Mouse (Mus musculus): ENCODE measurements at regions not wholly inside any gene's neighbourhood (a gene's known extent, or its start where the extent isn't known, plus 50 kb on each side); places are given as distances from the start of the nearest gene placed in this dataset.
A peak's percentile ranks its signal among the peaks of the same experiment; 100 is the strongest.

DNA sequence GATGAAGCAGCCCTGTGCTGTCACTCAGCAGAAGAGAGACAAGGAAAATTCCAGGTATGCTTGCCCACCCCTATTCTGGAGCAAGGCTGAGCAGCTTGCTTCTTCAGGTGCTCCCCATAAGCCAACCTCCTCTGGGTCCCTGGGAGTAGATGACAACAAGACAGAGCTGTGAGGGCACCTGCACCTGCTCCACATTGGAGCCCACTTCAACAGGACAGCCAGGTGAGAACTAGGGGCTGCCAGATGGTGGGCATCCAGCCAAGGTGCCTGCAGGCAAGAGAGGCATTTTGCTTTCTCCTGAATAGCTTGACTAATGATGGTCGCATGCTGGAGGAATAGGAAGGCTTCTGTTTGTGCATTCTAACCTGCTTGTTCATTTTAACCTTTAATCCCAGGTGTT, 61.1 kb upstream of the Kcnmb2 start:
- 68% methylated on average over 1 of the region's 1 CpGs for WGBS

DNA sequence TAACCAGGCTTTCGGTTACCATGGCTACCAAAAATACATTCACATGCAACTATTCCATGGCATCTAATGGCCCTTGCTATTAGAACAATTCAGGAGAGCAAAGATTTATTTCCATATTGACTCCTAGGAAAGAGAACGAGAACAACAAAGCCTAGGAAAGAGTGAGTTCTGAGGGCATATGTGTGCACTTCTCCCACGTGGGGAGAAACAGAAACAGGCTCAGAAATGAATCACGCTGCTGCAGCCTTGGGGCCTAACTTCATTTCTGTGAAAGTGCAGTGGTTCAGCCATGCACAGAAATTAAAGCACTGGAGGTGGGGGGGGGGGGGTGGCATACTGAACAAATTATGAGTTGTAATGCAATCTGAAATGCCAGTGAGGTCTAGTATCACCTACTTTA, 55.2 kb upstream of the Kcnmb2 start:
- 63% methylated on average over 4 of the region's 4 CpGs for WGBS
- no peaks in the 10 kb centered on the region for H3K27me3 ChIP-seq
- H3K9me3 ChIP-seq: no peaks in the 10 kb centered on the region
- peaks cover 4% of the 10 kb centered on the region for H3K4me1 ChIP-seq (replicated peaks)
- H3K4me3 ChIP-seq: no peak overlapping the region
- no peaks in the 10 kb centered on the region for H3K36me3 ChIP-seq
- no peak overlapping the region for H3K9ac ChIP-seq
- ATAC-seq (ENCODE audit: low FRiP score): peak; percentile 36
- no peak overlapping the region for H3K4me2 ChIP-seq
- no peak overlapping the region for H3K27ac ChIP-seq

More for the DNA sequence above, 61.1 kb upstream of the Kcnmb2 start:
- no peaks in the 10 kb centered on the region for H3K9me3 ChIP-seq
- H3K9ac ChIP-seq: no peak overlapping the region
- no peaks in the 10 kb centered on the region for H3K27me3 ChIP-seq
- H3K4me2 ChIP-seq: no peak overlapping the region
- H3K4me1 ChIP-seq (replicated peaks): no peaks in the 10 kb centered on the region
- no peak overlapping the region for H3K4me3 ChIP-seq
- no peaks in the 10 kb centered on the region for H3K36me3 ChIP-seq
- H3K27ac ChIP-seq: no peak overlapping the region
- ATAC-seq (ENCODE audit: low FRiP score): no peak

Measured in hindbrain, embryonic 13.5 days (tissue).